Mouse (Mus musculus): ENCODE measurements around the gene Per2. TPM values are rescaled to one million over a fixed set of nuclear protein-coding genes. Genes with fewer than 3 reads are reported as not detected.

The Per2 gene
- total RNA-seq (2012; rRNA removed): 0.42 and 0.58 TPM in 2 replicates

- no peaks in the 10 kb centered on the region; a peak in 1 of 4 replicates for H3K4me1 ChIP-seq (ENCODE audit: control insufficient read depth in 2 of 2, insufficient read depth in 2 of 2, low read length in 2 of 2, poor library complexity in 1 of 2)
- H3K36me3 ChIP-seq (ENCODE audit: control insufficient read depth, insufficient read depth, low read length, poor library complexity, severe bottlenecking): no peaks in the 10 kb centered on the region
- peak within 1 kb of the TSS; percentile 70 to 90 for H3K4me3 ChIP-seq (ENCODE audit: insufficient read depth in 1 of 2, low read depth in 1 of 2, low read length in 2 of 2, poor library complexity in 1 of 2, severe bottlenecking in 1 of 2)
- H3K27ac ChIP-seq (ENCODE audit: insufficient read depth, low read depth, low read length, poor library complexity, severe bottlenecking): no peak within 1 kb of the TSS
- H3K9ac ChIP-seq (ENCODE audit: insufficient read depth, low read depth, low read length, poor library complexity, severe bottlenecking): peak within 1 kb of the TSS; percentile 66
- H3K9me3 ChIP-seq (ENCODE audit: control insufficient read depth, insufficient read depth, low read depth, low read length): no peaks in the 10 kb centered on the region
- in situ Hi-C loops (cut with MboI; ENCODE audit: low sequenced_read_pairs in 2 of 2, unreplicated experiment in 2 of 2): no loop called here
- peak; percentile 97 for DNase-seq (ENCODE audit: low read depth, low spot score)
- TF ChIP-seq MAFK (IDR thresholded peaks at IDR 0.05; ENCODE audit: insufficient read depth, low read depth, low read length) (no peak), HCFC1 (IDR thresholded peaks at IDR 0.05; ENCODE audit: borderline replicate concordance, insufficient read depth, low read length) (no peak), CHD2 (IDR thresholded peaks at IDR 0.05; ENCODE audit: low read depth, low read length) (peak; percentile 91), ZNF384 (IDR thresholded peaks at IDR 0.05; ENCODE audit: low read depth, low read length) (no peak), ZC3H11A (IDR thresholded peaks at IDR 0.05; ENCODE audit: borderline replicate concordance, low read depth, low read length) (no peak)
Observed at GRCm38 (mm10) chr1:91459059-91459809, at the start of gene Per2. TSS of gene Per2 (minus strand) at chr1:91459324.

GRCm38 (mm10) chr1:91504615-91505014, 45.5 kb upstream of the Per2 start:
- Histone ChIP-seq H3K9me3 (ENCODE audit: control insufficient read depth, insufficient read depth, low read depth, low read length) (no peaks in the 10 kb centered on the region), H3K27ac (ENCODE audit: insufficient read depth, low read depth, low read length, poor library complexity, severe bottlenecking) (no peak overlapping the region), H3K4me3 (ENCODE audit: insufficient read depth in 1 of 2, low read depth in 1 of 2, low read length in 2 of 2, poor library complexity in 1 of 2, severe bottlenecking in 1 of 2) (no peak overlapping the region), H3K36me3 (ENCODE audit: control insufficient read depth, insufficient read depth, low read length, poor library complexity, severe bottlenecking) (peaks cover 16% of the 10 kb centered on the region; the same call in 1 of the 2 replicates), H3K9ac (ENCODE audit: insufficient read depth, low read depth, low read length, poor library complexity, severe bottlenecking) (no peak overlapping the region), H3K4me1 (ENCODE audit: control insufficient read depth in 2 of 2, insufficient read depth in 2 of 2, low read length in 2 of 2, poor library complexity in 1 of 2) (peaks cover 0 to 2% of the 10 kb centered on the region in 2 experiments; a peak in 1 of 4 replicates)
- DNase-seq (ENCODE audit: low read depth, low spot score): no peak
- in situ Hi-C loops (cut with MboI; ENCODE audit: low sequenced_read_pairs in 2 of 2, unreplicated experiment in 2 of 2): no loop called here
- TF ChIP-seq MAFK (IDR thresholded peaks at IDR 0.05; ENCODE audit: insufficient read depth, low read depth, low read length) (no peak), ZC3H11A (IDR thresholded peaks at IDR 0.05; ENCODE audit: borderline replicate concordance, low read depth, low read length) (no peak), CHD2 (IDR thresholded peaks at IDR 0.05; ENCODE audit: low read depth, low read length) (no peak), ZNF384 (IDR thresholded peaks at IDR 0.05; ENCODE audit: low read depth, low read length) (no peak), HCFC1 (IDR thresholded peaks at IDR 0.05; ENCODE audit: borderline replicate concordance, insufficient read depth, low read length) (no peak)

- no peak for TF ChIP-seq ZNF384 (IDR thresholded peaks at IDR 0.05; ENCODE audit: low read depth, low read length)
- TF ChIP-seq ZC3H11A (IDR thresholded peaks at IDR 0.05; ENCODE audit: borderline replicate concordance, low read depth, low read length): no peak
- no peak for TF ChIP-seq HCFC1 (IDR thresholded peaks at IDR 0.05; ENCODE audit: borderline replicate concordance, insufficient read depth, low read length)
- TF ChIP-seq CHD2 (IDR thresholded peaks at IDR 0.05; ENCODE audit: low read depth, low read length): no peak
- TF ChIP-seq MAFK (IDR thresholded peaks at IDR 0.05; ENCODE audit: insufficient read depth, low read depth, low read length): no peak
- in situ Hi-C loops (cut with MboI; ENCODE audit: low sequenced_read_pairs in 2 of 2, unreplicated experiment in 2 of 2): no loop called here
- DNase-seq (ENCODE audit: low read depth, low spot score): no peak
- Histone ChIP-seq H3K4me3 (ENCODE audit: insufficient read depth in 1 of 2, low read depth in 1 of 2, low read length in 2 of 2, poor library complexity in 1 of 2, severe bottlenecking in 1 of 2) (no peak overlapping the region), H3K36me3 (ENCODE audit: control insufficient read depth, insufficient read depth, low read length, poor library complexity, severe bottlenecking) (peaks cover 12% of the 10 kb centered on the region; the same call in 1 of the 2 replicates), H3K4me1 (ENCODE audit: control insufficient read depth in 2 of 2, insufficient read depth in 2 of 2, low read length in 2 of 2, poor library complexity in 1 of 2) (peaks cover 0 to 6% of the 10 kb centered on the region in 2 experiments; a peak in 1 of 4 replicates), H3K9me3 (ENCODE audit: control insufficient read depth, insufficient read depth, low read depth, low read length) (no peaks in the 10 kb centered on the region), H3K9ac (ENCODE audit: insufficient read depth, low read depth, low read length, poor library complexity, severe bottlenecking) (no peak overlapping the region), H3K27ac (ENCODE audit: insufficient read depth, low read depth, low read length, poor library complexity, severe bottlenecking) (no peak overlapping the region)
Observed at GRCm38 (mm10) chr1:91498579-91498978, 39.5 kb upstream of the Per2 start.

- TF ChIP-seq MAFK (IDR thresholded peaks at IDR 0.05; ENCODE audit: insufficient read depth, low read depth, low read length): no peak
- no peak for TF ChIP-seq CHD2 (IDR thresholded peaks at IDR 0.05; ENCODE audit: low read depth, low read length)
- TF ChIP-seq HCFC1 (IDR thresholded peaks at IDR 0.05; ENCODE audit: borderline replicate concordance, insufficient read depth, low read length): no peak
- TF ChIP-seq ZNF384 (IDR thresholded peaks at IDR 0.05; ENCODE audit: low read depth, low read length): no peak
- no peak for TF ChIP-seq ZC3H11A (IDR thresholded peaks at IDR 0.05; ENCODE audit: borderline replicate concordance, low read depth, low read length)
- peaks cover 0 to 6% of the 10 kb centered on the region in 2 experiments; a peak in 1 of 4 replicates for H3K4me1 ChIP-seq (ENCODE audit: control insufficient read depth in 2 of 2, insufficient read depth in 2 of 2, low read length in 2 of 2, poor library complexity in 1 of 2)
- no peaks in the 10 kb centered on the region for H3K9me3 ChIP-seq (ENCODE audit: control insufficient read depth, insufficient read depth, low read depth, low read length)
- H3K36me3 ChIP-seq (ENCODE audit: control insufficient read depth, insufficient read depth, low read length, poor library complexity, severe bottlenecking): peaks cover 6% of the 10 kb centered on the region; the same call in 1 of the 2 replicates
- no peak for DNase-seq (ENCODE audit: low read depth, low spot score)
- no peak overlapping the region for H3K27ac ChIP-seq (ENCODE audit: insufficient read depth, low read depth, low read length, poor library complexity, severe bottlenecking)
- in situ Hi-C loops (cut with MboI; ENCODE audit: low sequenced_read_pairs in 2 of 2, unreplicated experiment in 2 of 2): no loop called here
- peak overlapping the region; percentile 89 for H3K9ac ChIP-seq (ENCODE audit: insufficient read depth, low read depth, low read length, poor library complexity, severe bottlenecking)
- H3K4me3 ChIP-seq (ENCODE audit: insufficient read depth in 1 of 2, low read depth in 1 of 2, low read length in 2 of 2, poor library complexity in 1 of 2, severe bottlenecking in 1 of 2): peak overlapping the region; percentile 84 to 89
Observed at GRCm38 (mm10) chr1:91495321-91495720, 36.2 kb upstream of the Per2 start.
